Mouse (Mus musculus): ENCODE measurements around the gene Sqstm1.

DNA sequence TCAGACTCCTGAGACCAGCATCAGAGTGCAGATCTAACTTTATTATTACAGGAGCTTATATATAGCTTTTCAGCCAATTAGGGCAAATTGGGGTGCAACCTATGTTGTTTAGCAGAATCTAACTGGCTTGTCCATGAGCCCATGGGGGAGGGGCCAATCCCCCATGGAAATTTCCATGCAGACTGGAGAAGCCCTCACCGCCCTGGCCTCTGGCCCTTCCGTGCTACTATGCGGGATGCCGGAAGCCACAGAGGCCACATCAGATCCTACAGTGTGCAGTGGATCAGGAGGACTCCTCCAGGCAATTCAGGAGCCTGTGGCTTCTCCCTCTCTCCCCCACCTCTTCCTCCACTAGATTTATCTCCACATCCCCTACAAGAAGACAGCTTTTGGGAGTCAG, 7.2 kb upstream of the Sqstm1 start:
- TF ChIP-seq GATA1 (IDR thresholded peaks at IDR 0.05; ENCODE audit: low read length) (no peak), TAL1 (IDR thresholded peaks at IDR 0.05; ENCODE audit: low read length) (no peak)
